Mouse (Mus musculus): ENCODE measurements around the gene Fam240a. TPM values are rescaled to one million over a fixed set of nuclear protein-coding genes. Genes with fewer than 3 reads are reported as not detected.

Gene Fam240a
- polyA plus RNA-seq, 1 experiment: not detected

DNA sequence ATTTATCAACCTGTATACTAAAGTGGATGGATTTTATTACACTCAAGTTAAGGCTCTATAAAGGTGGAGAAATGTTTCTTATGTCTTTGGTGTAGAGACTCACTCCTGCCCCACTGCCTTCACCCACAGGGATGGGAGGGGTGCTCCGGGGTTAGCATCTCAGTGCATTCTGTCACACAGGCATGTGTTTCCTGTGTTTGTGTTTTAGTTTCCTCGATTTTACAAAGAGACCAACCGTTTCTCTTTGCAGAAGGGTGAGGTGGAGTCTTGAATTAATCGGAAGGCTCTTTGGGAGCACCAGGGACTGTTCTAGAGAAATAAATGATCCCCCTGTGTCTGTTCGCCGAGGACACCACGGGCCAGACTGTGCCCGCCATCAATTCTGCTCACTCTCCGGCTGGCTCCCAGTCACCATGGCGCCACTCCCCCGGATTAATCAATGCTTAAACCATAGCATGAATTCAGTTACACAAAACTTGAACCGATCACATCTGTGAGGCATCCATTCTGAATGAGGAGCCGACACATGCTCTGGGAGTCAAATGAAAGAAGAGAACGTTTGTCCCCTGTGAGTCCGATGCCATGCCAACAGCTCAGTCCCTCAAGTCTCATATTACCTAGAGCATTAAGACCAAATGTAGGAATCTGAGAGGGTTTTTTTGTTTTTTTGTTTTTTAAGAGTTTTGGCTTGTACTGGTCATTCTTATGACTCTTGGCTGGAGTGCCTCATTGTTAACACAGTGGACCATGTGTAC lies 4.2 kb upstream of the Fam240a start:
- TF ChIP-seq CTCF (IDR thresholded peaks at IDR 0.05; ENCODE audit: low read depth, low read length) (no peak), EP300 (IDR thresholded peaks at IDR 0.05; ENCODE audit: insufficient read depth, low read depth, low read length) (no peak), POLR2A (IDR thresholded peaks at IDR 0.05; ENCODE audit: insufficient read depth, low read length) (no peak)

DNA sequence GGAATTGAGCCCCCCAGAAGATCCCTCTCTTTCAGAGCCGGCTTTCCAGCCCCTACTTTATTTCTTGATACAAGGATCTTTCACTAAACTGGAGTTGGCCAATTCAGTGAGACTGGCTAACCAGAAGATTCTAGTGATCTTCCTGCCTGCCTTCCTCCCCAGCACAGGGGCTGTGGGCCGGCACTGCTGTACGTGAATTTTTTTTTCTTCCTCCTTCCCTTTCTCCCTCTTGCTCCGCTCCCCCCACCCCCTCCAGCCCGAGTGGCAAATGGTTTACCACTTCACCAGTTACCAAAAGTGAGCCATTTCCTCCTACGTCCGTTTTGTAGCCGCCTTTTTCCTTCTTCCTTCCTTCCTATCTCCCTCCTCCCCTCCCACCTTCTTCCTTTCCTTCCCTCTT lies 1.2 kb downstream of the Fam240a start:
- Histone ChIP-seq H3K4me3 (ENCODE audit: low read depth, low read length) (no peak overlapping the region), H3K4me1 (ENCODE audit: control insufficient read depth, insufficient read depth, low read length) (no peaks in the 10 kb centered on the region), H3K36me3 (ENCODE audit: control insufficient read depth, insufficient read depth, low read length, poor library complexity, severe bottlenecking) (no peaks in the 10 kb centered on the region), H3K9me3 (replicated peaks; ENCODE audit: control insufficient read depth, insufficient read depth, low read length, poor library complexity, severe bottlenecking) (no peaks in the 10 kb centered on the region), H3K27me3 (ENCODE audit: control insufficient read depth, insufficient read depth, low read length, poor library complexity, severe bottlenecking) (no peaks in the 10 kb centered on the region), H3K9ac (ENCODE audit: low read depth, poor library complexity, severe bottlenecking) (peak overlapping the region; percentile 21; the same call in 1 of the 2 replicates), H3K27ac (ENCODE audit: insufficient read depth, low read length) (no peak overlapping the region)
- TF ChIP-seq CTCF (IDR thresholded peaks at IDR 0.05; ENCODE audit: low read depth, low read length) (no peak), EP300 (IDR thresholded peaks at IDR 0.05; ENCODE audit: insufficient read depth, low read depth, low read length) (no peak), POLR2A (IDR thresholded peaks at IDR 0.05; ENCODE audit: insufficient read depth, low read length) (no peak)

More for the DNA sequence above, 4.2 kb upstream of the Fam240a start:
- Histone ChIP-seq H3K36me3 (ENCODE audit: control insufficient read depth, insufficient read depth, low read length, poor library complexity, severe bottlenecking) (no peaks in the 10 kb centered on the region), H3K27me3 (ENCODE audit: control insufficient read depth, insufficient read depth, low read length, poor library complexity, severe bottlenecking) (no peaks in the 10 kb centered on the region), H3K9ac (ENCODE audit: low read depth, poor library complexity, severe bottlenecking) (no peak overlapping the region), H3K4me1 (ENCODE audit: control insufficient read depth, insufficient read depth, low read length) (no peaks in the 10 kb centered on the region), H3K9me3 (replicated peaks; ENCODE audit: control insufficient read depth, insufficient read depth, low read length, poor library complexity, severe bottlenecking) (no peaks in the 10 kb centered on the region), H3K4me3 (ENCODE audit: low read depth, low read length) (no peak overlapping the region), H3K27ac (ENCODE audit: insufficient read depth, low read length) (no peak overlapping the region)

DNA sequence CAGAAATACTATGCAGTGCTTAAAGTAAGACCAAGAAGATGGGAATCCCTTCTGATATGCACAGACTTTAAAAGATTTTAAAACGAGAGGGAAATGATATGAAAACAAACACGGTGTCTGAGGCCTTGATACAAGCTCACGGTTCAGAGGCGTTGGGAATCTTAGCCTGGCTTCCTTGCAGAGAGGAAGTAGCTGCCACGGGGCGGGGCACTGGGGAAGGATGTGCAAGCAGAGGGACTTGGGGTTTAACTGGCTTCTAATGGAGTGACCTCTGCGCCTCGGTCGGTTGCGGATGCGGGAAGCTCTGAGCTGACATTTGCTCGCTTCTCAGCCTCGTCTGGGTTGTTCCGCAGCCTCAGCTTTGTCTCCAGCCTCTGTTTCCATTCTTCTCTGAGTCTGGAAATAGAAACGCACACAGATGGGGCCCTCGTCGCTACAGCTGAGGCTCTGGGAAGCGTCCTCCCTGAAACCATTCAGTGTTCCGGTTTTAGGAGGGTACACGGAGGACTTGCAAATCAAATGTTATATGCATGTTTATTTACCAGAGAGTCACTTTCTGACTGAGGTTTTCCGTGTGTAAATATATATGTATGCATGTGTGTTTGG lies 1.9 kb downstream of the Fam240a start:
- no peaks in the 10 kb centered on the region for H3K9me3 ChIP-seq (replicated peaks; ENCODE audit: control insufficient read depth, insufficient read depth, low read length, poor library complexity, severe bottlenecking)
- TF ChIP-seq EP300 (IDR thresholded peaks at IDR 0.05; ENCODE audit: insufficient read depth, low read depth, low read length) (no peak), CTCF (IDR thresholded peaks at IDR 0.05; ENCODE audit: low read depth, low read length) (no peak), POLR2A (IDR thresholded peaks at IDR 0.05; ENCODE audit: insufficient read depth, low read length) (no peak)
- no peaks in the 10 kb centered on the region for H3K27me3 ChIP-seq (ENCODE audit: control insufficient read depth, insufficient read depth, low read length, poor library complexity, severe bottlenecking)
- 0 out of 2 replicates have a peak overlapping the region, but pooled peaks have one; percentile 8 for H3K9ac ChIP-seq (ENCODE audit: low read depth, poor library complexity, severe bottlenecking)
- H3K27ac ChIP-seq (ENCODE audit: insufficient read depth, low read length): no peak overlapping the region
- peak overlapping the region; percentile 28 for H3K4me3 ChIP-seq (ENCODE audit: low read depth, low read length)
- H3K36me3 ChIP-seq (ENCODE audit: control insufficient read depth, insufficient read depth, low read length, poor library complexity, severe bottlenecking): no peaks in the 10 kb centered on the region
- no peaks in the 10 kb centered on the region for H3K4me1 ChIP-seq (ENCODE audit: control insufficient read depth, insufficient read depth, low read length)

DNA sequence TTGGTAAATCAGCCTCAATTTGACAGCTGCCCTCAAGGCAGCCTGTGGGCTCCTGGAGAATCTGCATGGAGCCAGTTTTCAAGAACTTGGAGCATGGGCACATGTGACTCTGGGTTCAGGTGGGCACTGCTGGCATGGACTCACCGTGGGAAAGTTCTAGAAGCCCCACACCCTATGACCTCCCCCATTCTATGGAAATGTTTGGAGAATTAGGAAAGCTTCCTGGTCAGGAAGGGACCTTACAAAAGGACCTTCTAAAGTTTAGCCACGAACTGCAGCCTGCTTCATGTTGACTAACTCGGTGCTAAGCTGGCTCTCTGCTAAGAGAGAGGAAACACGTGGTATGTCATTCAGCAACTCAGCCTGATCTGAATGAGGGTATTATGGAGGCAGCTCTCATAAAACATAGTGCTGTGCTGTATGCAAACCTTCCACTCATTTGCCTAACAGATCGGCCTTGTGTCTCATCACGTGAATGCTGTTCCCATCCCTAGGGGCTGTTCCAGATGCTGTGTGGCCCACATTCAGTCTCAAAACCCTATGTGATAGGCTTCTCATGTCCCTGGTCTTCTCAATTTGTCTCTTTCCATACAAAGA lies 7.2 kb downstream of the Fam240a start:
- no peak for TF ChIP-seq EP300 (IDR thresholded peaks at IDR 0.05; ENCODE audit: insufficient read depth, low read depth, low read length)
- no peak for TF ChIP-seq CTCF (IDR thresholded peaks at IDR 0.05; ENCODE audit: low read depth, low read length)
- no peak for TF ChIP-seq POLR2A (IDR thresholded peaks at IDR 0.05; ENCODE audit: insufficient read depth, low read length)

DNA sequence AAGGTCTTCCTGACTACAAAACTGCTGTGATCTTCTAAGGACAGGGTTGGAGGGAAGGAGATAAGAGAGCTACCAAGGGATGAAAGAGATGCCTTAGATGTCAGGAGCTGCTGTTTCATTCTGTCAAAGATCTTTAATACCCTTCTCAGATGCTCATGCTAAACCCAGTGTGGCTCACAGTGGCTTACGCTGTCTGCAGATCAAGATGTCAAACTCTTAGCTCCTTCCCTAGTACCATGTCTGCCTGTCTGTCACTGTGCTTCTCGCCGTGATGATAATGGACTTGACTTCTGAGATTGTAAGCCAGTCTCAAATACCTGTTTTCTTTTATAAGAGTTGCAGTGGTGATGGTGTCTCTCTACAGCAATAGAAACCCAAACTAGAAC lies 8.0 kb downstream of the Fam240a start:
- Histone ChIP-seq H3K27ac (ENCODE audit: insufficient read depth, low read length) (no peak overlapping the region), H3K9ac (ENCODE audit: low read depth, poor library complexity, severe bottlenecking) (no peak overlapping the region)
- TF ChIP-seq EP300 (IDR thresholded peaks at IDR 0.05; ENCODE audit: insufficient read depth, low read depth, low read length): no peak
- TF ChIP-seq POLR2A (IDR thresholded peaks at IDR 0.05; ENCODE audit: insufficient read depth, low read length): no peak
- no peak for TF ChIP-seq CTCF (IDR thresholded peaks at IDR 0.05; ENCODE audit: low read depth, low read length)

More for the DNA sequence above, 7.2 kb downstream of the Fam240a start:
- peaks cover 2% of the 10 kb centered on the region; the same call in 1 of the 2 replicates for H3K9me3 ChIP-seq (replicated peaks; ENCODE audit: control insufficient read depth, insufficient read depth, low read length, poor library complexity, severe bottlenecking)
- no peaks in the 10 kb centered on the region for H3K4me1 ChIP-seq (ENCODE audit: control insufficient read depth, insufficient read depth, low read length)
- no peak overlapping the region for H3K27ac ChIP-seq (ENCODE audit: insufficient read depth, low read length)
- no peak overlapping the region for H3K4me3 ChIP-seq (ENCODE audit: low read depth, low read length)
- no peaks in the 10 kb centered on the region for H3K36me3 ChIP-seq (ENCODE audit: control insufficient read depth, insufficient read depth, low read length, poor library complexity, severe bottlenecking)
- H3K9ac ChIP-seq (ENCODE audit: low read depth, poor library complexity, severe bottlenecking): no peak overlapping the region
- H3K27me3 ChIP-seq (ENCODE audit: control insufficient read depth, insufficient read depth, low read length, poor library complexity, severe bottlenecking): no peaks in the 10 kb centered on the region

More for the DNA sequence above, 8.0 kb downstream of the Fam240a start:
- H3K4me3 ChIP-seq (ENCODE audit: low read depth, low read length): no peak overlapping the region
- H3K36me3 ChIP-seq (ENCODE audit: control insufficient read depth, insufficient read depth, low read length, poor library complexity, severe bottlenecking): no peaks in the 10 kb centered on the region
- H3K4me1 ChIP-seq (ENCODE audit: control insufficient read depth, insufficient read depth, low read length): no peaks in the 10 kb centered on the region
- no peaks in the 10 kb centered on the region for H3K27me3 ChIP-seq (ENCODE audit: control insufficient read depth, insufficient read depth, low read length, poor library complexity, severe bottlenecking)
- H3K9me3 ChIP-seq (replicated peaks; ENCODE audit: control insufficient read depth, insufficient read depth, low read length, poor library complexity, severe bottlenecking): peaks cover 2% of the 10 kb centered on the region; the same call in 1 of the 2 replicates

All from ES-Bruce4 (cell line).